Mouse (Mus musculus) spleen, adult 12 weeks (tissue): ENCODE measurements around the gene C2cd3.

ENCODE experiments used
- DNase-seq: peaks from one replicate; pipeline ENCODE4 v3.0.0; 2022; ENCODE audit warnings: low spot score

Gene C2cd3

DNA sequence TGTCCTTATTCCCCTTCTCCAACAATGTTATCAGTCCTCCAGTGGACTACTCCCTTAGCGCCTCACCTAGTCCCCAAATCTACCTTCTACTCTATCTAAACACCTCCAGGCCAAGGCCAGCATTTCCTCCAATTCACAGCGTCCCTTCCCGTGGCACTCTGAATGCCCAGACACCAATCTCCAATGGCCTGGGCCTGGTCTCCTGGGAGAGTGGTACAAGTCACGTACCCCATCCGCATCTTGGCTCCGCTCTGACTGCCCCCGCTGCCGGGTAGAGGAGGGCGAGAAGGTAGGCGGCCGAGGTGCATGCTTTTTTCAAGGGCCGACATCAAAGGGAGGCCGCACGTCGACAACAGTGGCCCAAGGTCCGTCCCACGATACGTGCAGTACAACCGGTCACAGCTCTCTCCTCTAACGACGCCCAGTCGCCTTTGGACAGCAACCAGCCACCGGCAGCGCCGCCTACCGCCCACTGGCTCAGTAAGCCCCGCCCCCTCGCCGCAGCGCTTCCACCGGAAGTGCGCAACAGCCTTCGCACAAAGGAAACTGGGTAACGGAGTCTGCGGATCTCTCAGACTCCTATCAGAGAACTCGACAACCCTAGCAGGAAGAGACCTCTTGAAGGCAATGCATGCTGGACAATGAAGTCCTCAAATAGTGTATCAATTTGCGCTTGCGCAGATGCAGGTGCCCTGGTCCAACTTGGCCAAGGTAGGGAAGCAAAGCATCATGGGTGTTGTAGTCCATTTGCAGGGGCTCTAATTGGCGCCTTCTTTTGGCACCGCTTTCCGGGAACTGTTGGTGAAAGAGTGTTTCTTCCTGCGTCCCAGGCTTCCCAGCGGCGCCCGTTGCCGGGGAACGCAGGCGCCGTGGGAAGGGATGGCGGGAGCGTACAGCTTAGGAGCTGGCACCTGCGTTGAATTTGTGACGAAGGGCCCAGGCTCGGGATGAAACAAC is at the start of gene C2cd3, which contains the start of gene Ppme1:
Gene C2cd3 (plus strand): TSS at position 739 of the 957 bp plus-strand sequence.
Gene Ppme1 (minus strand): TSS at position 813 of the 957 bp plus-strand sequence.
- DNase-seq = peak; percentile 97

DNA sequence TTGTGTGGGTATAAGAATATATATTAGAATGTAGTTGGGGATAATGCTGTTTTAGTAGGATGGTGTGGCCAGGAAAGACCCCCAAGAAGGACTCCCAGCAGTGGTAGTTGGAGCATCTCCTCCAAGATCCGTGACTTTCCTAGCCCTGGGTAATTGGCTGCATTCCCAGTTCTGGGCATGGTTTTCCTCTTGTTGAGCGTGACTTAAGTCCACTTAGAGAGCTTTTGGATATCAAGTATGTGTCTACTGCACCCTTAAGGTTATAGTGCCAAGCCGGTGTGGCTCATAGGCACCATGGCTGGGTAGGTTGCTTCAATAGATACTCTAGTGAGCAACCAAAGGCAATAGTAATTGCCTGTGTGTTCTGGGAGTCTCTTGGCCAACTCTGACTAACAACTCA is 48.3 kb upstream of the C2cd3 start:
- no peak for DNase-seq

DNA sequence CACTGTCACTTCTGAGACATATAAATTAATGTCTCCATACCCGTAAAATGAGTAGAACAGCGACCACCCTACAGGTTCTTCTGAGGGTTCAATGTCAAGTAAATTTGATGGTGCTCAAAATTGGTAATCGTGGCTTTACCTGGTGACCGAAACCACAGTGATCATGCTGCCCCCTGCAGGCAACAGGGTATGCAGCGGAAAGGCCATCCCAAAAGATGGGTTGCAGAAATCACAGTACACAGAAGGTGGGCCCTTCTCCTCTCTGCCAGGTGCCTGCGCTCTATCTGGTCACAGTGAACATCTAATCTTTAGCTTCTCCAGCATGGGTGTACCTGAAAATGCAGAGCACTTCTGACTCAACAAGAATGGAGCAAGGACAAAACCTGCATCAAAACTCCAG is 46.6 kb upstream of the C2cd3 start:
- no peak for DNase-seq

DNA sequence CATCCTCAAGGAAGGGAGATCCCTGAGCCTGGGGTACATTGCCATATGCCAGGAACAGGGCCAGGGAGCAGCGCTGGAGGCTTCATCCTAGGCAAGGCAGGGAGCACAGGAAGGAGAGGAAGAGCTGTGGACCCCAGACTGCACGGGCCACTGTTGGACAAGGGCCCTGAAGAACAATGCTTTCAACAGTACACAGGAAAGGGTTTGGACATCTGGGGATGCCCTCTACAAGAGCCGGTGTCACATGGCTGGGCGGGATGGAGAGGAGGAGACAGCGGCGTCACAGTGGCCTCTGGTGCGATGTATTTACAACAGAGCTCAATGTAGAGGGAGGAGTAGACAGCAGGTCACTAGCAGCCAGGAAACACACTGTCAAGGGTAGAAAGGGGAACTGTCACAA is 44.5 kb upstream of the C2cd3 start:
- no peak for DNase-seq

DNA sequence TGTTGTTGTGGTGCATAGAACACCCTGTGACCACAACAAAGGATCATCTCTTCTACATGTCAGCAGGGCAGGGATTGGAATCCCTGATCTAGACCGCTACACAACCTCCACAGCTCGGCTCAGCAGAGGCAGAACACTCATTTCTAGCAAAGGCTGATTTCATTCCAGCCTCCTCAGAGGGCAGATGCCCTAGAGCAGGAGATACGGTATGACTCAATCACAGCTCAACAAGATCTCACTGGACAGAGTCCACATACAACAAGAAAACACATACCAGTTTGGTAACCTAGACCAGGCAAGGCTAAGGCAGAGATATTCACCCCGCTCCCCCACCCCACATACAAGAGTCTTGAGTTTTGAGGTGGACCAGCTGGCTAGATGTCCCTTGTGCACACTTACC is 43.4 kb upstream of the C2cd3 start:
- no peak for DNase-seq

DNA sequence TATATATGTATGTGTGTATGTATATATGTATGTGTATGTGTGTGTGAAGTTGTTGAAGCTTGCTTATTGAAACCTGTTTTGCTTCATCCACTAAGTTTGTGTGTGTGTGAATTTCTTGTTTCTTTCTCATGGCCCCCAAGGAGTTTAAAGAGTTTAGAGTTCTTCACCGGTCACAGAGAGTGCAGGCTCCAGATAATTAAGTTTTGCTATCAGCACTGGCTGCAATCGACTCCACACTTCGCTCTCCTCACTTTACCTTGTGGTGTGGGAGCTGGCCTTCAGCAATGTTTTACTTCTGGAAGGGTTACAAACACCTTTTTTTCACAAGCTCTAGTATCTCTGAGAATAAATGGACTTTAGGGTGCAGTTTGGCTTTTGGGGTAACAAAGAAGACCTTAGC is 40.8 kb upstream of the C2cd3 start:
- no peak for DNase-seq

DNA sequence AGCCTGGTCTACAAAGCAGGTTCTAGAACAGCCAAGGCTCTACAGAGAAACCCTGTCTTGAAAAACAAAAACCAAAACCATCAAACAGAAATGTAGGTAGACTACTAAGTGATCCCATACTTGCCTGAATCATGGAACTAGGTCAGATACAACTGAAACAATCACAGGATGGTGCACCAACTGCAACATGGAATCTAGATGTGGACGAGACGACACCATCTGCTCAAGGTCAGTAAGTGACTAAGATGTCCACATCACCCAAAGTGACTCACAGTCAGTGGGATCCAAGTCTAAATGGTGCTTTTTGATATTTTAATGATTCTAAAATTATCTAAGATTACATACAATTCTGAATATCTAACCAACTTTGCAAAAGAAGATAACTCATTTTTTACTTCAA is 36.1 kb upstream of the C2cd3 start:
- no peak for DNase-seq

DNA sequence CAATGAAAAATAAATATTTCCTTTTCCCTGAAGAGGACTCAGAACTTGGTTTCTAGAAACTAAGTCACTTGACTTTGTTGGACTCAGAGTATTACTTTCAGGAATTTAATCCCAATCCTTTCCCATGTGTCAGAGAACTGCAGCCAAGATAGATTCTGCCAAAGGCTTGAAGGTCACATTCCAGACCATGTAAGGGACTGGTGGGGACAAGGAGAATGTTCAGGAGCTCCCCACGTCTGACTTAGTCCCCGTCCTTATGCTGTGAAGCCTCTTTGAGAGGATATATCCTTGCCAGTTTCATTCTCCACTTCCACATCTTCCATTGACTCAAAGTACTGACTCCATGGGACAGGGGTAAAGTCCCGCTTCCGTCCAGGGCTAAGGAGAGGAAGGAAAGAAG is 17.0 kb upstream of the C2cd3 start:
- DNase-seq = no peak

DNA sequence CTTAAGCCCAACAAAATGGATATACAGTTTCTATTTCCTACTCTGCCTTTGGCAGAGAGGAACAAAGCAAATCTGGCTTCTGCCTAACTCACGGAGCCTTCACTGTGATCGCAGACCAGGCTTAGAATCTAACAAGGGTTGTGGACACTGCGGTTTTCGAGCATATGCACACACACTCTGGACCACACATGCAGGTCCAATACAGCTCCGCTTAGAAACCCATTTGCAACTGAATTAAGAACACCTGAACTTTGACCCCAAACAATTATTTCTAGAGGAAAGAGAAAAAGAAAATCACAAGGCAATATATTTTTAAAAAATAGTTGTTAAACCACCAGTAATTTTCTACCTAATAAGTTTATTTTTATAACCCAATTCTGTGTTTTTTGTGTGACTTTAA is 15.7 kb upstream of the C2cd3 start:
- no peak for DNase-seq

DNA sequence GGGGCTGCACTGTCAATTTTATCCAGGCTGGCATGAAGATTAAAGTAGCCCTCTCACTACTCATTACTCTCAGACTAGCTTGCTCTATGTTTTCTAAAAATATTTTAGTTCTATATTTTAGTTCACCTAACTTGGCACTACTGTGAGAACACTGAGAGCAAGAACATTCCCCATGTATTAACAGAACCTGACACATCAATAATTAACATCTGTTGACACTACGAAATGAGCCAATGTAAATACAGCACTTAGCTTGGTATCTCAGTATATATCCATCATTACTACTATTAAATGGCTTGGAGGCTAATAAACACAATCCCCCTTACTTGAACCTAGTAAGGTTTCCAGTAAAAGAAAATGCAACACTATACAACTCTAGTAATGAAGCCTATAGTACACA is 15.3 kb upstream of the C2cd3 start:
- no peak for DNase-seq

DNA sequence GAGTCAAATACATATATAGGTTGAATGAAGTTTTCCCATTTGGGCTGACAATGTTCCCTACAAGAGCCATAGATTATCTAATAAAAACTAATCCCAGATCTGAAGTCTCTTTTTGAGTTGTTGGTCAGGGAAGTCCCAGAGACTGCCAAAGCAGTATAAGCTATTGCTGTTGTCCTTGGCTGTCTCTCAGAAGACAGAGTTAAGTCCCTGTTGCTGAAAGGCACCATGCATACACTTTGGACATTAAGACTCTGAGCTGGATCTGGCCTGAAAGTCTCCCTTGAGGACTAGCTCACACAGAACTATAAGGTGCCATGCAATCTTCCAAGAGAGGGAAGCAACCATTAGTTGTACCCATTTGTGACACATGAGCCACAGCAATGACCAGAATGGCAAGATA is 14.2 kb upstream of the C2cd3 start:
- DNase-seq = no peak

DNA sequence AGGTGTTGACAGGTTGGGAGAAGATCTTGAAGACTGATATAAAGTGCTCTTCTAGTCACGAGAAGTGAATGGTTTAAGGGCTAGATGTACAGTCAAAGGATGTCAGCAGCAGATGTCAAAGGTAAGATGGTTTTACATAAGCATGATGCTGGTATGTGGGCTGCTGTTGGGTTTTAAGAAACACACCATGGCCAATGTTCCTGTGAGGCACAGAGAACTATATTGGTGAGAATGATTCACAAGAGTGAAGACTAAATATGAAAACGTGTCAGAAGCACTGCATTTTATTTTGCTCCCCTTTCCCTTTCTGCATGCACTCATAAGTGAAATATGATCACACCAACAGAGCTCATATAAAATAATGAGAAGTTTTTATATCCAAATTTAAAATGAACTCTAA is 8.9 kb upstream of the C2cd3 start:
- no peak for DNase-seq

DNA sequence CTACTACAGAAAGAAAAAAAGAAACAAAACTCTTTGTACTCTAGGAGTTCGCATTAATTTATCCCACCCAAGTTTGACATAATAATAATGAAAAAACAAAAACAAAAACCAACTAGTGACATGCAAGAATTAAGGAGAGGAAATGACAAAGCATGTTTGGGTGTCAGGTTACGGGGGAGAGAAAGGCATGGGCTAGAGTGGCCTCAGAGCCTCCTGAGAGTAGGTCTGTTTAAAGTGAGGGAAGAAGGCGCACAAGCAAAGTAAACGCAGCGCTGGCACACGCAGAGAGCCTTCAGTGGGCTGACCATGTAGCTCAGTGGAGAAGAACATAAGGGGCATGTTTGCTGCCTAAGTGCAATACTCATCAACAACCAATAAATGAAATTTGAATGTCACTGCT is 7.1 kb upstream of the C2cd3 start:
- no peak for DNase-seq

DNA sequence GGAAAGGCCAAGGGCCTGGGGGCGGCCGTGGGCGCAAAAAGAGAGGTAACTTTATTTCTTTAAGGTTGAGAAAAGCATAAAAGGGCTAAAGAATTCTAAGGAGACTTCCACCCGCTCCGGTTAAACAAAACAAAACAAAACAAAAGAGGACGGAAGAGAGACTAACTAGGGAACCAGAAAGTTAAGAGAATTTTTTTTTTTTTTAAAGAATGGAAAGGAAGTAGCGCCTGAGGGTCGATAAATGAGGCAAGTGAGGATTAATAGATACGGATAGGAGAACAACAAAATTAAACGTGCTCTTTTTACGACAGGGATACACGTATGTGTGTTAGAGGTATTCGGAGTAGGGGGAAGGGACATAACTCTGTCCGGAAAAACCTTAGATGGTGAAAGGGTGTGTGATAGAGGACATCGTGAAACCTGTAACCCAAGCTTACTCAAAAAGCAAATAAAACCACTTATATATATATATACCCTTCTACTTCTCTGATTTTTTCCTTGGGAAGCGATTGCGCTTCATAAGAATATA is 483 bp downstream of the C2cd3 start:
- no peak for DNase-seq

DNA sequence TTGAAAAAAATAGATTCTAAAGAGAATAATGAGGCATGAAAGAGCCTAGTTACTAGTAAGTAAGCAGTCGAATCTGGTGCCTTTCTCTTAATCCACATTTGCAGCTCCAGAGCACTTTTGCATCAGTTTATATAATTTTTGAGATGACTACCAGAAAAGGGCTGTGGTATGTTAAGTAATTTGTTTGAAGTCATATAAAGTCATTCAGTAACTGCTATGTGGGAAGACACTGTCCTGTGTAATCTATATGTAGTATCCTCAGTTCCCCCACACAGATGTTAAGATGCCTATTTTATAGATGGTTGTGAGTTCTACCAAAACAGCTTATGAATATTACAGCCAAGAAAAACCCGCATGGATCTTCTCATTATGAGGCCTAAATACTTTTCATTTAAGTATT is 6.2 kb downstream of the C2cd3 start:
- DNase-seq = no peak

DNA sequence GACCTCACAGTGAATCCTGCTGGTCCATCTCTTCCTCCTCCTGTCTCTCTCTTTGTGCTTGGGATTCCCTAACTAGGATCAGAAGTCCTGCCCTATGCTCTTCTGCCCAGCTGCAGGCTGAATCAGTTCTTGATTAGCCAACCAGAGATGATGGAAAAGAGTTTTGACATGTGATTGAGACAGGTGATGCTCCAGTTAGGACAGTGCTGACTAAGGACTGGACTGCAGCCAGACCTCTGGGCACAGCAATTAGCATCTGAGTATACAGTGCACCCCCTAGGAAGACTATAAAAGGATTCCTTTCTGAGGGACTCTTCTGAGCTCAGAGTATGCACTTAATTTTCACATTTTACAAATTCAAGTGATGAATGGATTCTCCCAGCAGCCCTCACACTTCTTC is 9.1 kb downstream of the C2cd3 start:
- DNase-seq = no peak

DNA sequence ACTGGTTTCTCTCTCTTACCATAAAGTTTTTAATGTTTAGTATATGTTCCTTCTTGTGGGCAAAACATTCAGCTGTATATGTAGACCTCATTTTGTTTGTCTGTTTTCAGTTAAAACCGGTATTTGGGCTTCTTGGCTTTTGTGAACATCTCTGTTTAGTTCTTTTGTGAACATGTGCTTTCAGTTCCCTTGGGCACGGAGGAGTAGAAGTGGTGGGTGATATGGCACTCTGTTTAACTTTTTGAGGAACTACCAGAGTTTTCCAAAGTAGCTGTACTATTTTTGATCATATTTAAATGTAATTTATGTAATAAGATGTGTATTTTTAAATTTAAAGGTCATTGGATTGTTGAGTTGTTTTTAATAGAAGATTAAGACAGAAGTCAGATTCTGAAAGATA is 11.2 kb downstream of the C2cd3 start:
- DNase-seq = no peak

DNA sequence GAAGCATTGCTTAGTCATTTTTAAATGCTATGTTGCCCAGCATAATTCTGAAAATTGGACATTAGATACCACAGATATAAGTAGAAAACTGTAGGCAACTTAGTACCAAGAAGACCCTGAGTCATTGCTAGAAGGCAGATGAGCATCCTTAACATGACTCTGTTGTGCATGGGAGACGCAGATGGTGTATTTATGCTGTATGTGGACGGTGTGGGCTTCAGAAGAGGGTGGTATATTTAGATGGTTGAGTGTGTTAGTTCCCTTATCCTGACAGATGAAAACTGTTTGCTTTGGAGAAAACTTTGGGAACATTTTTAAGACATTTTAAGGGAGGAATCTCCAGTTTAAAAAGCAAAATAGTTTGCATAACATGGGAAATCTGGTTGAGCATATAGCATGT is 16.1 kb downstream of the C2cd3 start:
- no peak for DNase-seq

DNA sequence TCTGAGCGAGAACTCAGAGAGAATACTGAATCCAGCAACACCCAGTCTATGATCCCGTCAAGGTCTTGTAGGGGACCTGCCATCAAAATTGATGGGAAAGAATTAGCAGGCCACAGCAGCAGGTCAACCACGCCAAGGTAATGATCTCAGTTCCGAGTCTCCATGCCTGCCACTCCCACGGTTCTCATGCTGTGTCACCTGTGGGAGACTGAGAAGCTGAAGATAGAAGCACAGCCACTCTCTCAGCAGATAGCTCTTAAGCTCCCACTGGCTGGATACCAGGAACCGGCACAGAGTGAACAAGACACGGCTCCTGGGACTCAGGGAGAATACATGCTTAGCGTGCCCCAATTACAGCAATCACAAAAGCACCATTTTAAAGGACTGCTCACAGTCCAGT is 18.1 kb downstream of the C2cd3 start:
- no peak for DNase-seq

DNA sequence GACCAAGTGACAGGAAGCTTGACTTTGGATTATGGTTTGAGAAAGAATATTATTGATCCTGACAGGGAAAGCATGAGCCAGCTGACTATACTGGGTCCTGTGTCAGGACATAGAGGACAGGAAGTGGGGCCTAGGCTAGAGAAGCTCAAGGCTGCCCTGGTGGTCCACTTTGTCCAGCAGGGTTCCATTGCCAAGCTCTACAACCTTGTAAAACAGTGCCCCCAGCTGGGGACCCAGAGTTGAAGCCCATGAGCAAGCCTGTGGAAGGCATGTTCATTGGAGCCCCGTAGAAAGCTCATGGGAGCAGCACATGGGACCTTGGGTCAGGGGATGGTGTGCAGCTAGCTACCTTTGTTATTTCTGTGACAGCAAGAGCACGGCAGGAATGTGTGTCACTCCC is 20.2 kb downstream of the C2cd3 start:
- DNase-seq = no peak

DNA sequence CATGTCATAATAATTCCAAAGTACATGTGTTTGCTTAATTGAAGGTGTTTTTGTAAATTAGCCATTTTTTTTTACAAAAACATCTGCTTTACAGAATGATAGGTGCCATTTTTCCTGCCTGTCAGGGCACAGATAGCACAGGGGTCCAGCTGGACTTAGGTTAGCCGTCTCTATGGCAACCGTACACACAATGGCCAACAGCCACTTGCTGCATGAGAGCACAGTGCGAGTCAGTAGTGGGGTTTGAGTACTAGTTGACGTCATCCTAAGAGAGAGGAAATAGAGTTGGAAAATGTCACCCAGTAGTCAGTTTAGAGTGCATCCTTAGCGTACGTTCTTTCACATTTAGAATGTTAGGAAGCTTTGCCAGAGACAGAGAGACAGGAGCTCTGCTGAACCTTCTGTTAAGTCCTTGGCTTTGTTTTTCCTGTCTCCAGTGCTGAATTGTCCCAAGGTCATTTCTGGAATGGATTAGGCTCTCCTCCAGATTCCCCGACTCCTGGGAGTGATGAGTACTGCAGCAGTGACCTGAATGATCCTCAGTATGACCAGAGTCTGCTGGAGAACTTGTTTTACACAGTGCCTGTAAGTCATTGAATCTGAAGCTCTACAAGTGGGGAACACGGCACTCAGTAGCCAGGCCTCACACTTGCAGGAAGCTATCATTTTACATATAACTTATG is 27.3 kb downstream of the C2cd3 start:
- no peak for DNase-seq

DNA sequence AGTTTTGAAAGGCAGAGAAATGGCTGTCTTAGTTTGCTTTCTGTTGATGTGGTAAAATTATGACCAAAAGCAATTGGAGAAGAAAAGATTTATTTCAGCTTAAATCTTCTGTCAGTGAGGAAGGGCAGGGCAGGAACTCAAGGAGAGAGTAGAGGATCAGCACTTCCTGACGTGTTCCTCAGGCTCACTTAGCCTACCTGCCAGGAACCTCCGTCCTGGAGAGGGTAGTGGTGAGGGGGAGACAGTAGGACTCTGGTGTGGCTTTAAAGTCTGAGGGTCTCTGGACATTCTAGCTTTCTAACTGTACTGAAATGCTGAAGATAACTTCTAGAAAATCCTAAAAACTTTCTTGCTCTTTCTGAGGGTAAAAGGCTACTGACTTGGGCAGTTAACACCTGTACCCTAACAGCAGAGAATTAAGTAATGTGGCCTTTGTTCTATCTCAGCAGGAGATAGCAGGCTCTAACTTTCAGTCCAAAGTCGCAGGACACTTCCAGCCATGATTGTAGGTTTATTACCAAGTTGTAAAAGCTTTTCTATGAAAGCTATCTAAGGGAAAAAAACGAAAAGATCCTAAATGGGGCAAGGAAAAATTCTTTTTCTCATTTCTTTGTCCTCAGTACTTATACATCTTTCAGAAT is 29.0 kb downstream of the C2cd3 start:
- DNase-seq = no peak

DNA sequence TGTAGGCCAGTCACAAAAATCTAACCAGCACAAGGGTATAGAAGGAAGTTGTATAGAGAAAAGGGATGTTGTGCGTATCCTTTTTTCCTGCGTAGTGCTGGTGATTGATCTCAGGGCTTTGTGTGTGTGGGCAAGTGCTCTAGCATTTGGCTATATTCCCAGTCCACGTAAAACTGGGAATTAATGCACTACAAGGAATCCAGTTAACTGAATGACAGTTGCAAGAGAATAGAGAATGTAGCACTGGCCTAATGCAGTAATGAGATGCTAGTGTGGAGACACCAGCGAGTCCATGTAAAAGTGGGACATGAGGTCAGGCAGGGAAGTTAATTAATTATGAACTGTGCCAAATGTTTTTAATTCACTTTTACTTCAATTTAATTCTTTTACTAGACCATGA is 30.7 kb downstream of the C2cd3 start:
- no peak for DNase-seq
